Mouse (Mus musculus): ENCODE results near the gene Brpf3.
A peak's percentile ranks its signal among the peaks of the same experiment; 100 is the strongest.
"Not testable (repeated sequence)": the region's sequence is repeated elsewhere in the genome, so short reads cannot be mapped to it uniquely, and the experiment has no call there.

Brpf3 gene

DNA sequence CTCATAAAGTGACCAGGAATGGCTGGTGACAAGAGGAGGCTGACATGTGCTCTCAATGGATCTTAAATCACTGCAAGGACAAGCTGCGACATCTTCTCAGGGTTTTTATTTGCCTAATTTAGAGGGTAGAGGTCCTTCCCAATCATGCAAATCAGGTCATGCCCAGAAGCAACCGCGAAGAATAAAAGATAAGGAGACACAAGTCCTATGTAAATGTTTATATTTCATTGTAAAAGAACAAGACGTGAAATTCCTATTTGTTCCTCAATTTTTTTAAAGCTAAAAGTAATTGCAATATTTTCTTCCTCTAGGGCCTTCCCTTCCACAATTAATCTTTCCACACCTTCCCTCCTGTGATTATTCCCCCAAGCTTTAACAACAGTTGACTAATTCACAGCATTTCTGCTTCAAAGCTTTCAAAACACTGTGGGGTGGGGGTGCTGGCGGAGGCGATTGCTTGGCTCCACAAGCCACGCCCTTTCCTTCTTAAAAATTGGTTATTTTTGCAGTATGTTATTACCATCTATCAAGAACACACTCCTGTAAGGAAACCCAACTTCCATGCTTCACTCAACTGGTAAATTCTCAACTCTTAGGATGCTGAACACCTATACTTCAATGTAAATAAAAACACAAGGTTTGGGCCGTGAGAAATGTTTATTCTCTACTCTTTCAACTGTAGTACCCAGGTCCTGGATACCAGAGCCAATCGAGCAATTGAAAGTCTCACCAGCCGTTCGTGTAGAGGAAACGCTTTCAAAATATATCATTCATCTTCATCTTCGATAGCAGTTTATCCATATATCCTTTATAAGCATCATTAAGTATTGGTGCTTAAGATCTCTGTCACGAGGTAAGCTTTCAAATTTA lies 1.4 kb upstream of the Brpf3 start:
- no peak for DNase-seq (ENCODE audit: low spot score)

DNA sequence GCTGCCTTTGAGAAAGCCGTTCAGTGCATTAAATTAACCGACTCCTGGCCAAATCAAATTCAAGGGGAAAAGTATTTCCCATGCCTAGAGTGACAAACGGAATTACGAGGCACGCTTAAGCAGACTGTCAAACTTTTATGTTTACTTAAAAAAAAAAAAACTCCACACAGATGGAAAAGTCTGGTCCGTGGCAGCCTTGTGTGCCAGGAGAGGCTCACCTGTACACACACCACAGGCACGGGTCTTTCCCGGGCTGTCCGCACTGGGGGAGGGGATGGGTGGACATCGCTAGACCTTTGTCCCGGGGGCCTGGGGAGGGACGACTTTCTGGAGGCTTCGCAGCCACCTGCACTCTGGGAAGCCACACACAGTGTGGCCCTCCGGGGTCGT lies 614 bp upstream of the Brpf3 start:
- DNase-seq (ENCODE audit: low spot score), result no peak

DNA sequence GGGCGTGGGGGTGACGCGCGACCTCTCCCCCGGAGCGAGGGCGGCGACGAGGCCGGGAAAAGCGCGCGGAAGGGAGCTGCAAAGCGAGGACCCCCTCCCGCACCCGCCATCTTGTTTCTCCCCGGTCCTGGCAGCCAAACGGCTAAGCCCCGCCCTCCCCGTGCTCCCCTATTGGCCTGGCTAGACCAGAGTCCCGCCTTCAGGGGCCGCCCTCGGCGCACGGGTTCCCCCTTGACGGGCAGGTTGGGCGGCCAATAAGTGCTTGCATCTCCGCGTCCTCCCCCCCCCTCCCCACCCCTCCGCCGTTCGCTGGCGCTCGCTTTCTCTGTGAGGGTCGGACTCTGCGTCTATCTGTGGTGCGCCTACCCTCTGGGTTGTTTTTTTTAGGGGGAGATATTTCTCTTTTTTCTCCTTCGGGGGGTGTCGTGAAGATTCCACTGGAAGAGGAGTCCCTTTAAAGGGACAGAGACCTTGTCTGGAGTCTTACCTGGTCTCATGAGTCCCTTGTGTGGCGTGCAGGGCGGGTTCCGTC lies 650 bp downstream of the Brpf3 start:
- peak; percentile 96 for DNase-seq (ENCODE audit: low spot score)

GRCm38 (mm10) chr17:28802006-28802481 lies 1.2 kb downstream of the Brpf3 start:
- no peak for DNase-seq (ENCODE audit: low spot score)

DNA sequence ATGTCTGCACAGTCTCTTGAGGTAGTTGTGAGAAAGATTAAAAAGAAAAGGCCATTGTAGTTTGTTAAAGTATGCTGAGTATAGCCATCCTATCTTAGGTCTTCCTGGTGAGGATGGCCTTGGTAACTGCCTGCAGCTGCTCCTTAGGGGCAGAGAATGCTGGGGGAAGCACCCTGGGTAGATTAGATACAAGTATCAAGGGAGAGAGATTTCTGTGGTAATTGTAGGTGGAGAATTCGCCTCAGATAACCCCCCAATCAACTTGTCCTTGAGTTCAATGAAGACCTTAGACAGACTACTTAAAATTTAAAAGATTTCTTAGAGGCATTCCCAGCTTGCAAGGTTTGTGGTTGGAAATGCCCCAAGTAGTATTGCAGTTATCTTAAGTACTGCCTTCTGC lies 2.4 kb downstream of the Brpf3 start:
- no peak for DNase-seq (ENCODE audit: low spot score)

DNA sequence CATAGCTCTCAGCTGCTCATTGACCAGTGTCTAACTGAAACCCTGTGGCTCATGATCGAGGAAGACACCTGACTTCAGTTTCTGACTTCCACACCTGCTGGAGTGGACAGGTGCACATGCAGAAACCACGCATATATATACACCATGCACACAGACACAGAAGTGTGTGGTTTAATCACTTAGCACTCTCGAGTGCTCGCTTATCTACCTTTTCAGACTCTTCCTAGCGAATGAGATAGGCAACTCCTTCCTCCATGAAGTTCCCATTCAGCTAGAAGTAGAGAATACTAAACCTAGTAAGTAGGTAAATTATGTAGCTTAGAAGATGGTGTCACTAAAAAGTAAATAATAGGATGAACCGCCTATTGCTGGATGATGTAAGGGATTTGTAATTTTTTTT lies 4.1 kb downstream of the Brpf3 start:
- DNase-seq (ENCODE audit: low spot score), result no peak

DNA sequence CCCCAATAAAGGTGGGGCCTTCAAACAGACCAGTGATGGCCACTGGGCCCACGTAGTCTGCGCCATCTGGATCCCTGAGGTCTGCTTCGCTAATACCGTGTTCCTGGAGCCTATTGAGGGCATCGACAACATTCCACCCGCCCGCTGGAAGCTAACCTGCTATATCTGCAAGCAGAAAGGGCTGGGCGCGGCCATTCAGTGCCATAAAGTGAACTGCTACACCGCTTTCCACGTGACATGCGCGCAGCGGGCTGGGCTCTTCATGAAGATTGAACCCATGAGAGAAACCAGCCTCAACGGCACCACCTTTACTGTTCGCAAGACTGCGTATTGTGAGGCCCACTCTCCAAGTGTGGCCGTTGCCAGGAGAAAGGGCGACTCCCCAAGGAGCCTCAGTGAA lies 5.9 kb downstream of the Brpf3 start:
- DNase-seq (ENCODE audit: low spot score), result no peak

GRCm38 (mm10) chr17:28808714-28809113 lies 7.8 kb downstream of the Brpf3 start:
- DNase-seq (ENCODE audit: low spot score), result no peak

DNA sequence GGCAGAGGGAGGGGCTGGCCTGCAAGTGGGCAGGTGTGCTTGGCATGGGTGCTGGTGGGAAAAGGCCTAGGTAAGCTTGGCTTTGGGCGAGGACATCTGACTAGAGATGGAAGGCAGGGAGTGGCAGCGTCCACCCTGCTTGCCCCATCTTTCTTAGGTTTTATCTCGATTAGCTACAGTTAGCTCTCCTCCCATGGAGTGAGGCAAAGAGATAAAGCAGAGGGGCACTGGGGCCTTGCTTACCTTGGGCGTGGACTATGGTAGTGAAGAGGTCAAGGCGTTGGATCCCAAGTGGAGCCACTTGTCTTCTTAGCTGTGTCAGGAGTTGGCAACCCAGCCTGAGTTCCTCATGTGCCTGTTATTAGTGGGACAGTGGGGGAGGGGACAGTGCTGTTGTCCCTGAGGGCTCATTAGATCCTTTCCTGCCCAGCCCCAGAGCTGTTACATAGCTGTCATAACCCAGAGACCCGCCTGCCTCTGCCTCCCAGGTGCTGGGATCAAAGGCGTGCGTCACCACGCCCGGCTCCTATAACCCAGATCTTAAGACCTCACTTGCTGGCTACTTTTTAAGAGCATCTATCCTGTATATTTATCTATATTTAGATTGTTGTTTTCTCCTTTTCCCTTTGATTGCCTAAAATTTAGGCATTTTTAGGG lies 8.4 kb downstream of the Brpf3 start:
- DNase-seq (ENCODE audit: low spot score), result no peak

- no peak for DNase-seq (ENCODE audit: low spot score)
Observed at GRCm38 (mm10) chr17:28812345-28812744, 11.5 kb downstream of the Brpf3 start.

GRCm38 (mm10) chr17:28814529-28815097 lies 13.7 kb downstream of the Brpf3 start:
- DNase-seq (ENCODE audit: low spot score), result no peak

DNA sequence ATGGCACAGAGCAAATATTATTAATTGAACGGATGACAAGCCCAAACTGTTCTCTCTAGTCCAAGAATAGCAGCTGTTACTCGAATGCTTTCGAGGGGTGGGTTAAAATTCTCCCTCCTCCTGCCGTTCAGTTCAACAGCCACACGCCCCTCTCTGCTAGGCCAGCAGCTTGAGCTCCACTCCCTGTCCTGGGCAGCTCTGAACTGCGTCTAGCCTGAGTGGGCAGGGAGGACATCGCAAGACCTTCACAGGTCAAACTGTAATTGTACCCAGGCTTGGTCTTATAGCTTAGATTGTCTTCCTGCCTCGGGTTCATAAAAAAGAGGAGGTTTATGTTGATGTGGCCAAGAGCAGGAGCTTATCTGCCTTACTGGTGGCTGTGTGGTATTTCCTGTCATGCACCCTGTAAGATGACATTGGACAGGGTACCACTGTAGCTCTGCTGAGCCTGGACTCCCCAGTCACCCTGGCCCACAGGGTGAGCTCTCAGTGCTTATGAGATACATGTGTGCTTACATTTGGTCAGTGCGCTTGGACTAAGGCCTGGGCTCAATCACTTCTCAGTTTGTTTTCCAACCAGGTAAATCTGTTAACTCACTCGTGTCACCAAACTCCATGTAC lies 14.6 kb downstream of the Brpf3 start:
- DNase-seq (ENCODE audit: low spot score), result no peak

- not testable (repeated sequence) for DNase-seq (ENCODE audit: low spot score)
Observed at GRCm38 (mm10) chr17:28816326-28816725, 15.4 kb downstream of the Brpf3 start.

- DNase-seq (ENCODE audit: low spot score), result no peak
Observed at GRCm38 (mm10) chr17:28816875-28817811, 16.3 kb downstream of the Brpf3 start.

DNA sequence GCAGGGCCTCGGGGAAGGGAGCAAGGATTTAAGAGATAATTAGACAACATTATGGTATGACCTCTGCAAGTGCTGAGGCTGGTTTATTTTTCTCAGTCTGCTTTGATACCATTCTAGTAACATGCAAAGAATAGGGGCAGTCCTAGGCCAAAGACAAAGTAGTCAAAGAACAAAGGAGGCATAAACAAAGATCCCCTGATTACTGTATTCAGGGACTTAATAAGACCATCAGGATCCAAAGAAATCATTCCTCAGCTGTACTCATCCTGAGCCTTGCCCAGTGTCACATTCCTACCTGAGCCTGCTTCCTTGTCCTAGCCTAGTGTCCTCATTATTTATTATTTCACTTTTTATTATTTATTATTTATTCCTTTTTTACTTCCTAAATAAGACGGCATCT lies 19.3 kb downstream of the Brpf3 start:
- no peak for DNase-seq (ENCODE audit: low spot score)

DNA sequence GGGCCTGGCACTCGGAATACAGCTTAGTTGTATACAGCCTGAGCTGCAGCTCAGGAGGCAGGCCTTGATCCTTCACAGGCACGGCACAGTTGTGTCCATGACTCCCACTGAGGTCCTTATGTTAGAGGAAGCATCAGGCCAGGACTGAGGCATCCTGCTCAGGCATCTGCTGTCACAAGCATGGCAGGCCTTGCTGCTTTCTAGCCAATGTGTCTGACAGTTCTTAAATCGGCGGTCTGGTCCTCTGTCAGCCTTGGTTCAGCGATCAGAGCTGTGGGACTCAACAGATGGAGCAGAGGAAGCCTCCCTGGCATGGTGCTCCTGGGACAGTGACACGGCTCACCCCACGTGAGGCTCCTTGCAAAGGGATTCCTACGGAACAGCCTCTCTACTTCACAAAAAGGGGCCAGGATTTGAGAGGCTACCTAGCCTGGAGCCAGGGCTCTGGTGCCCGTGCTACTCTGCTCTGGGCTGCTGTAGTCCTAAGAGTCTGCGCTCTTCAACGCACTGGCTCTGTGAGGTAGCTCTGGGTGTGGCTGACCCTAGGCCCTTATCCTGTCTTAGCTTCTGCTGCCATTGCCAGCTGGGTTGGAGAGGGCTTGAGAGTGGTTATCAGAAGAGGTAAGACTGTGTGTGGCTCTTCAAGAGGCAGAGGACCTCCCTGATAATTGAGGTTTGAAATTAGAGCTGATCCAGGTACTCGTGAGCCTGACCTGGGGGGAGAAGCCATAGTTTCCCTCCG lies 22.3 kb downstream of the Brpf3 start:
- DNase-seq (ENCODE audit: low spot score), result peak; percentile 64

DNA sequence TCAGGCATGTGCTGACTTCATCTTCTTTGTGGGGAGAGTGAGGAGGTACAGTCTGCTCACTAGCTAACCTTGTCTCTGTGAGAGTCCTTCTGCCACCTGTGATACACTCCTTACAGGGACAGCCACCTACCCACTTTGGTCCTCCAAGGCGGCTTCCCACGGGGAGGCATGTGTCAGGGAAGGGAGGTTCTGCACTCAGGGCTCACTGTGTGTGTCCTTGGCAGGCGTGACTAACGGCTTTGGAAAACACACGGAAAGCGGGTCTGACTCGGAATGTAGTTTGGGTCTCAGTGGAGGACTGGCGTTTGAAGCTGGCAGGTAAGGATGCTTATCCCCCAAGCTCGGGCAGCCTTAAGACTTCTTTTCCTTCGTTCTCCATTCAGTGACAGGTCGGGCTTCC lies 22.9 kb downstream of the Brpf3 start:
- no peak for DNase-seq (ENCODE audit: low spot score)

DNA sequence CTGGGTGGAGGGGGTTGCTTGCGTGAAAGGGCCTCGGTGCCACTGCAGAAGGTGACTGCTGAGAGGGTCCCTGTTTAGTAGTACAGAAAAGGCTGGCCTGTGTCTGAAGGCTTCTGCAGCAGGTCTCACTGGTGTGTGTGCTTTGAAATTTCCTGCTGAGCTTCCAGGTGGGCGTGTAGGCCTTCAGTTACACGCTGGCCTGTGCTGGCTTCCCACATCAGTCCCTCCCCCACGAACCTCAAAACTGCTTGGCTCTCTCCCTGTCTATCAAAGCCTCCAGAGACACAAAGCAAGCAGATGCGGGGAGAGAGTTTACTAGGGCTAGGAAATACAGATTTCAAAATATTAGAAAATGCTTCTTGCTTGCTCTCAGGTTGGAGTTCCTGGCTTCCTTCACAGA lies 24.0 kb downstream of the Brpf3 start:
- no peak for DNase-seq (ENCODE audit: low spot score)

DNA sequence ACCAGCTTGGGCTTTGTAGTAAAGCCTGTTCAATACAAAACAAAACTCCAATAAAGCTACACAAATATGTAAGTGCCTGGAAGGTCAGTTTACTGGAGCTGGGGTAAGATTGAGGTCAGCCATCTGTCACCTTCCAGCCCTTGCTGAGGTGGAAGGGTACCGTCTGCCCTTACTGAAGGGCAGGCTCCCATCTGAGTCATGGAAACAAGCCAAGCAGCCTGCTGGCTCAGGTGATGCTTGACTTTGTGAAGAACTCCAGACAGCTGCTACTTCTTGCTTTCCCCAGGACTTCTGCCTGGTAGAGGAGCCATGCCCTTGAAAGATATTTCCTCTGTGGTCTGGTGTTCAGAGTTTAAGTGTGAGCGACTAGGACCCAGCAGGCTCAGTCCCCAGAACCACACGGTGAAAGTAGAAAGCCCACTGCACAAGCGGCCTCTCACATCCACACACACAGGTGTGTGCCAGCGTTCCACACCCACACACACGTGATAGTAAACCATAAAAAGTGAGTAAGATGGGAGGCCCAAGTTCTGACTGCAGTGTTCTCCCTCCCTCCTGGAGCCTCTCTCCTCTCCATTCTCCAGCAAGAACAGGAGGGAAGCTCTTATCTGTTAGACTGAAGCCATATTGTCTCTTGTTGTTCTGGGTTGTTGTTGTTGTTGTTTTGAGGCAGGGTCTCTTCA lies 24.6 kb downstream of the Brpf3 start:
- no peak for DNase-seq (ENCODE audit: low spot score)

GRCm38 (mm10) chr17:28827665-28828231 lies 26.9 kb downstream of the Brpf3 start:
- no peak for DNase-seq (ENCODE audit: low spot score)
